Mouse (Mus musculus) lung, postnatal 14 days (tissue): ENCODE results near the gene Zscan18.
"Not testable (repeated sequence)": the region's sequence is repeated elsewhere in the genome, so short reads cannot be mapped to it uniquely, and the experiment has no call there.

Experiments
- DNase-seq: peaks from one replicate; pipeline ENCODE4 v3.0.0; 2021

The Zscan18 gene

GRCm38 (mm10) chr7:12802866-12803726 is at the start of gene Zscan18:
Gene Zscan18 (minus strand): TSS chr7:12803635.
- DNase-seq, result peak; percentile 56

- DNase-seq, result no peak
These were observed 32.3 kb upstream of the Zscan18 start for GRCm38 (mm10) chr7:12835779-12836178.

- peak; percentile 45 for DNase-seq
These were observed 31.8 kb upstream of the Zscan18 start for GRCm38 (mm10) chr7:12835193-12835671.

GRCm38 (mm10) chr7:12834162-12835120 is 31.0 kb upstream of the Zscan18 start, which contains the start of gene Zfp110:
Gene Zfp110 (plus strand): TSS chr7:12834761.
- DNase-seq, result peak; percentile 91

- DNase-seq, result peak; percentile 92
These were observed 15.3 kb upstream of the Zscan18 start, which contains the start of gene Zfp329 for GRCm38 (mm10) chr7:12818521-12819295. Gene Zfp329 (minus strand): TSS chr7:12818858.

- DNase-seq, result no peak
These were observed 12.1 kb upstream of the Zscan18 start for GRCm38 (mm10) chr7:12815566-12815965.

GRCm38 (mm10) chr7:12803727-12804071 is 264 bp upstream of the Zscan18 start:
- DNase-seq, result no peak

- no peak for DNase-seq
These were observed 3.9 kb downstream of the Zscan18 start for GRCm38 (mm10) chr7:12799554-12799953.

GRCm38 (mm10) chr7:12797971-12798370 is 5.5 kb downstream of the Zscan18 start:
- no peak for DNase-seq

GRCm38 (mm10) chr7:12792624-12793023 is 10.8 kb downstream of the Zscan18 start:
- not testable (repeated sequence) for DNase-seq

- no peak for DNase-seq
These were observed 15.4 kb downstream of the Zscan18 start for GRCm38 (mm10) chr7:12788025-12788424.

GRCm38 (mm10) chr7:12787333-12787732 is 16.1 kb downstream of the Zscan18 start:
- no peak for DNase-seq

GRCm38 (mm10) chr7:12780151-12780830 is 23.1 kb downstream of the Zscan18 start:
- DNase-seq, result peak; percentile 74

- no peak for DNase-seq
These were observed 23.7 kb downstream of the Zscan18 start for GRCm38 (mm10) chr7:12779782-12780150.

- DNase-seq, result no peak
These were observed 24.3 kb downstream of the Zscan18 start for GRCm38 (mm10) chr7:12779141-12779540.

GRCm38 (mm10) chr7:12774606-12775005 is 28.8 kb downstream of the Zscan18 start:
- peak; percentile 2 for DNase-seq

- DNase-seq, result no peak
These were observed 29.3 kb downstream of the Zscan18 start for GRCm38 (mm10) chr7:12774111-12774510.

GRCm38 (mm10) chr7:12749431-12750198 is 53.8 kb downstream of the Zscan18 start:
- no peak for DNase-seq

GRCm38 (mm10) chr7:12734904-12735303 is 68.5 kb downstream of the Zscan18 start, which contains the start of gene Vmn2r56:
Gene Vmn2r56 (minus strand): TSS chr7:12735004.
- DNase-seq, result no peak
